Mouse (Mus musculus) layer of hippocampus, postnatal 10 days (tissue): ENCODE results near the gene Ctc1. TPM values are rescaled to one million over a fixed set of nuclear protein-coding genes. Genes with fewer than 3 reads are reported as not detected.
A peak's percentile ranks its signal among the peaks of the same experiment; 100 is the strongest.
"Not testable (repeated sequence)": the region's sequence is repeated elsewhere in the genome, so short reads cannot be mapped to it uniquely, and the experiment has no call there.

Experiments
- DNase-seq, 2 experiments: peaks; one replicate each; pipeline ENCODE4 v3.0.0; 2021; ENCODE audit warnings: low spot score in 2 of 2
- long read RNA-seq: library from polyadenylated mRNA; stranded (forward); transcript quantifications from one replicate; pipeline ENCODE4 v2.0.0, GENCODE M21; 2023
- total RNA-seq, 2 experiments: library from RNA; stranded (reverse); gene quantifications; 2 replicates each; pipeline ENCODE4 v1.2.3; 2021

Ctc1 gene
- 10 to 100 TPM; 41.1 to 50.7 TPM for total RNA-seq
- long read RNA-seq, full-length matches to known transcripts, result 5 of 16 reads
- long read RNA-seq, partial matches to known transcripts, result 4 of 16 reads
- long read RNA-seq, other reads (novel, unspliced or antisense), result 7 of 16 reads

DNA sequence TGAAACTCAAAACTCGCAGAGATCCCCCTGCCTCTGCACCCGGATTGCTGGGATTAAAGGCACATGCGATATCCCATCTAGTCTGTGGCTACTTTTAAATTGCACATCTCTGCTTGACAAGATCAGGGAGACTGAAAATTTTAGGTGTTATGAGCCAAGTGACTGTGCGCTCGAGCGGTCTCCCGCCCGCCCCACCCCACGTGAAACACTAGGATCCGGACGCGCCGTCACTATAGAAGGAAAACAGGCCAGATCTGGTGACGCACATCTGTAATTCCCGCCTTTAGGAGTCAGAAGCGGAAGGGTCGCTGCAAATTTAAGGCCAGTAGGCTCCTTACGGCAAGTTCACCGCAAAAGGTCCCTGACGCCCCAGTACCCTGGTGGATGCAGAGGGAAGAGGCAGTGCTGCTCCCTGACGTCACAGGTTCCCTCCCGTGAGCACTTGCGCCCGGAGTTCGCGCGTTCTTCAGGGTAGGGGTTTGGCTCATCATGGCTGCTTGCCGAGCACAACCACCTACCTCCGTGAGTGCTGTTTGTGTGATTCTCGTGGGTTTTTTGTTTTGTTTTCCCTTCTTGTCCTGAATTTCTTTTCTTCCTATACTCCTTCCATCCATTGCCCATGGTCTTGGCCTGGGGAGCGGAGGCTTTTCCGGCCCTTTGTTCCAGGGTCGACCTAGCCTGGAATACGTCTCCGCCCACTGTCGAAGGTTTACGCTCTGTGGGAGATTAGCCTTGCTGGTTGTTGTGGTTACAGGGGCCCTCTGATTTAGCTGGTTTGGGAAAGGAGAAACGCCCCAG lies at the start of gene Ctc1:
Gene Ctc1 (plus strand): TSS at position 268 of the 798 bp plus-strand sequence.
- DNase-seq, result peak; percentile 88 to 89

DNA sequence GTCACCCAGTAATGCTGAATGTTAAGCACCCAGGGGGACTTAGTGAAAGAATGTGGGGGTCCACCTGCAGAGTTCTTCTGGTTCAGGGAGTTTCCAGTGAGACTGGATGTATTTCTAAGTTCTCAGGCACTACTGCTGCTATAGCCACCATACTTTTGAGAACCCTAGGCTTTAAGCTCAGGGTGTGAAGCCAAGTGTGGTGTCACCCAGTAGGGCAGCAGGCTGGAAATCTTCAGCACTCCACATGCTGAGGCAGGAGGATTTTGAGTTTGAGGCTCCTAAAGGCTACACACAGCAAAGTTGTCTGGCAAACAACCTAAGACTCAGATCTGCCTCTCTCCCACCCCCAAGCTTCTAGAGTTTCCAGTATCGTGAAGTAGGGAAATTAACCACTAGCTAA lies 49.2 kb upstream of the Ctc1 start:
- DNase-seq, result no peak

DNA sequence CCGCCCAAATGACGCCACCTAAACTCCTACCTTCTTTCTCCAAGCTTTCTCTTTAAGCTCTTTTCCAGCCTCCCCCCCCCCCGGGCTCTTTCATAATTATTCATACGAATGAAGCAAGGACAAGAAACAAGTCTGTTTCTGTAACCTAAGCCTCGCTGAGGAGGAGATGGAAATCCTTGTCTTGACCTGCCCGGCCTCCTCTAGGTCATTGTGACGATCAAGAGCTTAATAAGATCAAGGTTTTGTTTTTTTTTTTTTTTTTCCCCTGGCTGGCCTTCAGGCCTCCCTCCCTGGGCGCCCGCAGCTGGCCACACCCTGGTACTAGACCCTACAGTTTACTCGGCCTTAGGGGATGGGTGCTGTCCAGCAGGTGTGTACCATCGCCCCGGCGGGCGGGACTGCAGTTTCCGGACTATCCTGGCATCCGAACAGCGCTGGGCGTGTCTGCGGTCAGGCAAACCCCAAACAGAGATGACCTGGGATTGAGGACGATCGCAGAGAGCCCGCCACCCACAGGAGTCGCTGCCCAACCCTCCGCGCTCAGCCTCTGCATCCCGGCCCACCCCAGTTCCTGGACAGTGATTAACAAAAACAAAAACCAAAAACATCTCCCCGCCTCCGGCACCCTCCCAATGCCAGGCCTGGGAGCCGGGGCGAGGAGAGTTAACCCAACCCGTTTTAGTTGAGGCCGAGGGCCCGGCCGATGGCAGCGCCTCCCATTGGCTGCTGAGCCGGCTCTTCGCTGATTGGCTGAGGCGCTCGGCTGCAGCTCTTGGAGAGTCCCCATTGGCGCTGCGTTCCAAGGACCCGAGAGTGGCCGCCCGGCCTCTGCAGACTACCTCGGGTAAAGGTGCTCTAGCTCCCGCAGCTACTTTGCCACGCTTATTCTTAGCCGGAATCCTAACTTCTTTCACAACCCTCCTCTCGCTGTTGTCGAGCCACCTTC lies 48.1 kb upstream of the Ctc1 start, which contains the start of gene Slc25a35:
Gene Slc25a35 (plus strand): TSS at position 795 of the 946 bp plus-strand sequence.
- DNase-seq, result peak; percentile 84 to 92

DNA sequence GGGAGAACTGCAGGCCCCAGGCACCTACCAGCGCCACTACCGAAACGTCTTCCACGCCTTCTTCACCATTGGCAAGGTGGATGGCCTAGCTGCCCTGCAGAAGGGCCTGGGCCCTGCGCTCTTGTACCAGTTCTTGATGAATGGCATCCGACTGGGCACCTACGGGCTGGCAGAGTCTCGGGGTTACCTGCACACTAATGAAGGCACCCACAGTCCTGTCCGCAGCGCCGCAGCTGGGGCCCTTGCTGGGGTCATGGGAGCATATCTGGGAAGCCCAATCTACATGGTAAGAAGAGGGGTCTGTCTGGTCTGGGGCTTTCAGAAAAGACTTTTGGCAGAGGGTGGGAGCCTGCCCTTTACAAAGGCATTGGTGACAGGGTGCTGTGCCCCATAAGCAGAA lies 47.0 kb upstream of the Ctc1 start:
- DNase-seq, result no peak

DNA sequence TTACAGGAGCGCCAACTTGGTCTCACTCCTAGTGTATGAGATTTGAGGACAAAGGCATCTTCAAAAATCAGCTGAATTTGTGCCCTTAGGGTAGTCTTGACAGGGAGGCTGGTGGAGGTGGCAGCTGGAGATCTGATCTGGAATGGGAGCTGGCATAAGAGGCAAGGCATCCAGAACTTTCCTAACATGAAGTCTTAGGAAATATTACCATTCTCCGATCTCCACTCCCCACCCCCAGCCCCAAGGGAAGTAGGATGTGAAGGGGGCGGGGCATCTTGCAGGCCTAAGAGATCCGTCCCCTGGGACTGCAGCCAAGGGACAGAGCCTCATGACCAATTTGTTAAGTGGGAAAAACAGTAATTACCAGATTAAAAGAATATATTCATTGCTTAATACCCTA lies 45.5 kb upstream of the Ctc1 start:
- DNase-seq, result no peak

DNA sequence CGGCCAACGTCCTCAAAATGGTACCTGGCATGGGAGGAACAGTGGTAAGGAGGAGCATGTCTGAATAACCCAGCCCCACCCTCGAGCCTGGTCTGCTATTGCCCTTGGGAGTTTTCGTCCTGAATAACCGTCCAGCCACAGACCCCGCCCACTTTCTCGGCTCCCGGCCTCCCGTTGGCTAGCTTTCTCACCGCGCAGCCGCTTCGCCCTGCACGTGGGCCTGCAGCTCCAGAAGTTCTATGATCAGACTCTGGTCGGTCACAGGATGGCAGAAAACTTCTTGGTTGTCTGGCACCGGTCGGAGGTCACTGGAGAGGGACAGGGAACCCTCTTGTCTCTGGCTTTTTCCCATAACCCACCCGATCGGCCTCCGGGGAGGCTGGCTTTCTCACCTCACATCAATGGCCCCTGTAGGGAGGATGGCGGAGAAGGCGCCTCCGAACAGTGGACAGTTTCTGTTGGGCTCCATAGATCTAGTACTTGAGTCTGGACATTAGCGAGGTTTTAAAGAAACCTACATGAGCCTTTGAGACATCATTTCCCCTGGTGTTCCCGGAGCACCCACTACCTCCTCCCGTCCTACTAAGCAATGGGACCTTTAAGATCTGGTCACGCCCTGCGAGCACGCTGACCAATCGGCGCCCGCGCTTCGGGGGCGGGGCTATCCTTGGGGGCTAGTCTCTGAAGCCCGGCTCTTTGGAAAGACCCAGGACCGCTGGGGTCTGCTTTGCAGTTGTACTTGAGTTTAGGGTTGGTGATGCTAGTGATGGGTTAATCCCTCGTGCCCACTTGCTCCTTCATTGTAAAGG lies 42.3 kb upstream of the Ctc1 start:
- peak; percentile 79 to 85 for DNase-seq

DNA sequence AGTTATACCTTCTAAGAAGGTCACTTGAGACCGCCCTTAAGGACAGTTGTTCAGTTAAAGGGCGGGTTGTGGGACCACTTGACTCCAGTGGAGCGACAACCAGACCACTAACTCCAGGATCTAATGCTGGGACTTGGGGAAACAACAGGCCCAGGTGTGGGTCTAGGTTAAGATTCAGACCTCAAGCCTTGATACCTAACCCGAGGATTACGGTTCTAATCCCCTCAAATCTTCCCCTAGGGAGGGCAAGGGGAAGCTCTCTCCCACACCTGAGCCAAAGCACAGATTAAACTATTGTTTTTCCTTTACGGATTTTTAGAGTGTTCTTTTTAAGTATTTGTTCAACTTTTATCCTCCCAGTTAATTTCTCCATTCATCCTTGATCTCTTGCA lies 41.7 kb upstream of the Ctc1 start:
- DNase-seq, result no peak

DNA sequence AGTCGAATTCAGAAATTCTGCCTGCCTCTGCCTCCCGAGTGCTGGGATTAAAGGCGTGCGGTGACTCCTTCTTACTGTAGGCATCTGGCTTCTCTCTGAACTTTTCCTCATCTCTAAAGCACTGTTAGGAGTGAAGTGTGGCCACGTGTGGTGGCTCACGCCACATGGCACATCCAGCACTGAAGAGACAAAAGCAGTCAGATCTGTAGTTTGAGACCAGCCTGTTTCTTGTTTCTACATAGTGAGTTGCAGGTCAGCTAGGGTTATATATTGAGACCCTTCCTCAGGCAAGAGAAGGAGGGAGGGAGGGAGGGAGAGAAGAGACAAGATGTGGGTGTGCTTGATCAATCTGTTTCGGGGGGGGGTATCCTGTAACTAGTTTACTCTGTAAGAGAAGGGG lies 40.6 kb upstream of the Ctc1 start, which contains the start of gene Rangrf:
Gene Rangrf (minus strand): TSS at position 101 of the 400 bp plus-strand sequence.
- no peak for DNase-seq

DNA sequence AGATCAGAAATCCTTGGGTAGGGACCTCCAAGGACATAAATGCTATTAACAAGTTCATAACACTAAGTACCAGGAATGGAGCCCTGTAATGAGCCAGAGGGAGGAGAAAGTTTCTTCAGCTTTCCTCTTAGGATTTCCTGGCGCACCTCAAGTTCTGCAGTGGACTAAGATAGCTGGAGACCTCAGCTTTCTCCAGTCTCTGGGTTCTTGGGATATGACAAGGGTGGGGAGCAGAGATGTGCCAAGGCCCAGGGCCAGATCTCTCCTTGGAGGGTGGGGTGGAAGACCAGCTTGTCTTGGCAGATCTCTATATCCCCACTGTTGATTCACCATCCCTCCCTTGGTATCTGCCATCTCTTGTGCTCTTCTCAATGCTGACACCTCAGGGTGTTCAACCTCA lies 40.1 kb upstream of the Ctc1 start:
- DNase-seq, result no peak

DNA sequence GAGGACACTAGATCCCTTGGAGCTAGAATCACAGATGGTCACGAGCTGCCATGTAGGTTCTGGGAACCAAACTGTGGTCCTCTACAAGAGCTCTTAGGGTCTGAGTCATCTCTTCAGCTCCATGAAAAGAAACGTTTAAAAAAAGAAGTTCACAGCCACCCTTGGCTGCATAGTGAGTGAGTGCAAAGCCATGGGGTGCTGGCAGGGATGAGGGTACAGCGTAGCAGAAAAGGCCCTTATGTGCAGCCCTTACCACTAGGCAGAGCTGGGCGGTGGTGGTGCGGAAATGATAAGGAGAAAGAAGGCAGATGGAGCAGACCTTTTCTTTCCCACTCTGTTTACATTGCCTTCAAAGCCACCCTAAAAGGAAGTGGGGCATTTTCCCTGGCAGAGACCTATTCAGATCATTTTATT lies 36.4 kb upstream of the Ctc1 start:
- DNase-seq, result no peak

DNA sequence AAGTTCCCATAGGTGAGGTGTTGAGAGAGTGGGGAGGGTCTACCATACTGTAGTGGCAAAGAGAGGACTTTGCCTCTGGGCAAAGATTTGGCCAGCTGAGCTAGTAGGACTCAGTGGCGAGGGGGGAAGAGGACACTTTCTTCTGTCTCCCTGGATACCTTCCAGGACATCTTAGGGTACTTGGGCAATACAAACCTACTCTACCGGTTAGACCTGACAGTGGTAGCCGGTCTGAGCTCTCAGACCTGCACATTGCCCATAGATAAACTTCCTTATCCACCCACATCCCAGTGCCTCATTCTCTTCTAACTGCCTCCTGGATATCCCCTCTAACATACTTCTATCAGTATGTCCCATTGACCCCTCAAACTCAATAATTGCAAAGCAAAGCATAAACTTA lies 34.8 kb upstream of the Ctc1 start:
- DNase-seq, result no peak

DNA sequence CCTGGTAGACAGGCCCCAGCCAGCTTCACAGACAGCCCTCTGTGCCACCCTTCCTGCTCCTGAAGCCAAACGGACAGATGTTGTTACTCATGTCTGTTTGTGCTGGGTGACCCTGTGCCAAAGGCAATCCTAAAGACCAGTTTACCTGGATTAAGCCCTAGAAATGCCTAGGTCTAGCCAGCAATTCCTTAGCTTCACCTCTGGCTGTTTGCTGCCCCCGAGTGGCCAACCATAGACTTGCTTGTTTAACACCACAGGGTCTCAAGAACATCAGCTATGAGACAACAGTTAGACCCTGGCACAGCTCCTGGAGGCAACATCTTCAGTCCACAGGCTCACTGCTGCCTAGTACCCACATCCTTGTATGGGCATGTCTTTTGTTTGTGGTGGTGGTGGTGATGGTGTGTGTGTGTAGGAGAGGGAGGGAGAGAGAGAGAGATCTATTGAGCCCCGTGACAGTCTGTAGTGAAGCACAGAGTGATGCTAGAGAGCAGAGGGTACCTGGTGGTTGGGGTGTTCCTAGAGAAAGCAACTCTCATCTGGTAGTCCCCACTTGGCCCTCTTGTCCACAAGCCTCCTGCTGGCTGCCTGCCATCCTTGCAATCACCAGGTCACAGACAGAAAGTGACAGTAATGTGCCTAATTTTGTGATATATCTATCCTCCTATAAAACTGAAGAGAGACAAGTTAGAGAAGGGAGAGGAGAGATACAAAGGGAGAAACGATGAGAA lies 32.9 kb upstream of the Ctc1 start:
- peak; percentile 75 to 82 for DNase-seq

DNA sequence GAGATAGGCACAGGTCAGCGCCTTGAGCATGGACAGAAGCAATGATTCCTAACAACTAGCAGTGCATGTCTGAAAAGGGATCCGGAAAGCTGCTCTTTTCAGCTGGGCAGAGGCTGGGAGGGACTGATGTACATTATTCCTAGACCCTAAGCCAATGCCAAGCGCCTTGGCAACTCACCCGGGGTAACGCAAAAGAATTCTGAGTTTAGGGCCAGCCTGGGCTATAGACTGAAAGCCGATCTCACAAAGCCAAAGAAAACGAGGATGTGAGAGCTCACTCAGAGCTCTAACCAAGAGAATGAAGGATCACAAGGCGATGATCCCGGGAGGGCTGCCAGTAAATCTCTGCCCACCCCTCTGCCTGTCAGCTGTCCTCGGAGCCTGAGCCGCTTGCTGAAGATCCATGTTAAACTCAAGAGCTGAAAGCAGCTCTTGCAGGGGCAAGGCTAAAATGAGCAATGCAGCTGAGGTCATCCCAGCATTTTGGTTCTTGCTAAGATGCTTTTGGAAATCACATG lies 28.3 kb upstream of the Ctc1 start:
- no peak for DNase-seq

DNA sequence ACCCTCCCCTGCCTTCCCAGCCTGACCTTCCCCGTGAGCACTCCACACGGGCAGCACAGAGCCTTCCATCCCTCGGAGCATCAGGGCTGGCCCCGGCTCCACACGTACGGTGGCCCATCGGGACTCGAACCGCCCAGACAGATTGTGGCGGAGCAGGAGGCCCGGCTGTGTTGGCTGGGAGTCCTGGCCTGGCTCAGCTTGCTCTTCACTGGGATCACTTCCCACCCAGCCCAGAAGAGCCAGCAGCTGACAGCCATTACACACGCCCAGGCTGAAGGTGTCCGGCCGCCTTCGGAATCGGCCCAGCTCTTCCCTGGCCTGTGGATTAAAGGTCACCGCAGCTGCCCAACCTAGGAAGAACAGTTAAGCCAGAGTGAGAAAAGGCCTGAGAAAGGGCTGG lies 27.4 kb upstream of the Ctc1 start:
- peak in 1 of 2 experiments; percentile 37 for DNase-seq

DNA sequence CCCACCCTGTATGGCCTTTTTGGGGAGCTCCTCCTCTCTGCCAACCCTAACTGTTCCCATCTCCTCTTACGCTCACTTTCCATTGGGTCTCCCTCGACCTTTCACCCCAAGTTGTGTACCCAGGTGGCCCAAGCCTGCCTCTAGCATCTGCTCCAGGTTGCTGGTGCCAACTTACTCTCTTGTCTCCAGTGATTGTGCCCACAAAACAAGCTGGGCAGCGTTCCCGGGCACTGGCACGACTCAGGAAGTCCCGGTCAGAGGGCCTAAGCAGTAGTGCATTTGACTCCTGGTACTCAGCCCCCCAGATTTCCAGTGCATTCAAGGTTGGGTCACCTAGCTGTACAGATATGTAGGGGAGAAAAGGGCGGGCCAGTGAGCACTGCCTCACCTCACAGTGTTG lies 22.6 kb upstream of the Ctc1 start:
- DNase-seq, result peak in 1 of 2 experiments; percentile 41

DNA sequence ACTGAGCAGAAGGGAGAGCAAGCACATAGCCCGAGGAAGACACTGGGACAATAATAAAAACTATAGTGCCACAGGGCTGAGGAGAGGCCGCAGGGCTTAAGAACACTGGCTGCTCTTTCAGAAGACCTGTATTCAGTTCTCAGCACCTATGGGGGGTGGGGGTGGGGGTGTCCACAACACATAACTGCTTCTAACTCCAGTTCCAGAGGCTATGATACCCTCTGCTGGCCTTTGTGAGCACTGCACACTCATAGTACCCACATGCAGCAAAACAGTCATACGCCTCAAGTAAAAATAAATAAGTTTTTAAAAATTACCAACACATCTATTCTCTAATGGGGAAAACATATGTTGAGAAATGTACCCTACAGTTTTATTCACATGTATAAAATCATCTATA lies 21.3 kb upstream of the Ctc1 start:
- no peak for DNase-seq

DNA sequence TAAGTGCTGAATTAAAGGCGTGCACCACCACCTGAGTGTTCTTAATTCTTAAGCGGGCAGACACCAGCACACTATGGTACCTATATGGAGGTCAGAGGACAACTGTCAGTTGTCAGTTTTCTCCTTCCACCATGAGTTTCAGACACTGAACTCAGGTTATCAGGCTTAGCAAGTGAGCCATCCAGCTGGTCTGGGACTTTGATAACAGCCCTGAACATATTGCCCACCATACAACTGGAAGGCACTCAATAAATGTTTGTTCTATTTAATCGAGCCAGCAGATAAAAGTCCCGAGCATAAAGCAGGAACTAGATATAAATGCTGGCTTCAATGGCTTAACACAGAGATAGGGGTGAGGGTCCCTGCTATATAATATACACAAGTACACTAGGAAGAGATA lies 18.6 kb upstream of the Ctc1 start:
- no peak for DNase-seq

DNA sequence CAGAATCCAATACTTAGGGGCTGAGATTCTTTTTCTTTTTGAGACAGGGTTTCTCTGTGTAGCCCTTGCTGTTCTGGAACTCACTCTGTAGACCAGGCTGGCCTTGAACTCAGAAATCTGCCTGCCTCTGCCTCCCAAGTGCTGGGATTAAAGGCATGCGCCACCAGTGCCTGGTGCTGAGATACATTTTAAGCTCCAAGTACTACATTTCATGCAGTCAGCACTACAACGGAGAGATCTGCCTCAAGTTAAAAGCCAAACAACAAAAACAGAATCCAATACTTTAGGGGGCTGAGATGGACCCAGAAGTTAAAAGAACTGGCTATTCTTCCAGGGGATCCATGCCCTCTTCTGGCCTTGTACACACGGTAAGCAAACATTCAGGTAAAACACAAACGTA lies 12.9 kb upstream of the Ctc1 start:
- not testable (repeated sequence) for DNase-seq

DNA sequence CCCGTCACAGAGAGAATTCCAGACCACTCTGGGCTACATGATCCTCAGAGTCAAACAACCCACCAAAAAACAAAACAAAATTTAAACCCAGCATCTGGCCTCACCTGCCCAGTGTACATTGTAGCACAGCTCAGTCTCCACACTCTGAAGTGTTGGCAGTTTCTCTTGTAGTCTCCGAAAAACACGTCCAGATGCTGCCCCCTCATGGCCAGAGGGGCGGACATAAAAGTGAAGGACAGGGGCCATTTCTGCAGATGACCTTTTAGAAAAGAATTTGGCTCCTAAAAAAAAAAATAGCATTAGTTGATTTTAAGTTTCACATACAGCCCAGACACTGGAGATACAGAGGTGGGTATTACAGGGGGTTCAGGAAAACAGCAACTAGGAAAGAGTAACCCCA lies 12.1 kb upstream of the Ctc1 start:
- no peak for DNase-seq

DNA sequence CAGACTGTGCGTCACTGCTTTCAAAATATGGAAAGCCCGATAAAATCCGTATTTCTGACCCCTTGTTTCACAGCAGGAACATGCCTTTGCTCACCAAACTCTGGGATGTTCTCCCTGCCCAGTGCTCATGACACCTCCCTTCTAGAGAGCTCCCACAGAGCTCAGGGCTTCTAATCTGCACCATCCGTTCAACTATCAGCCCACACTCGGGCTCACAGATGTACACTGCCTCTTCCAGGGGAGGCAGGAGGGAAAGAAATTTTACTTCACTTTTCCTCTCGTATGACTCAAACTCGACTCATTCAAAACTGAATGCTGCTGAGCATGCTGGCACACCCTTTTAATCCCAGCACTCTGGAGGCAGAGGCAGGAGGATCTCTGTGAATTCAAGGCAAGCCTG lies 10.5 kb upstream of the Ctc1 start:
- no peak for DNase-seq
